Mouse (Mus musculus) brain, embryonic 14.5 days (tissue): ENCODE measurements around the gene Tmem238l.

ENCODE experiments used
- CTCF ChIP-seq: fragments of 200-500 bp; IDR thresholded peaks from 2 replicates; pipeline ENCODE4 v1.5.1; 2012; ENCODE audit warnings: inconsistent platforms, mild to moderate bottlenecking, moderate library complexity, borderline replicate concordance; ENCODE audit not compliant: insufficient read depth, insufficient read length; ENCODE audit errors: extremely low read depth
- POLR2A ChIP-seq: fragments of 200-500 bp; IDR thresholded peaks from 2 replicates; pipeline ENCODE4 v1.6.1; 2012; ENCODE audit warnings: mild to moderate bottlenecking, inconsistent platforms, borderline replicate concordance; ENCODE audit not compliant: poor library complexity, insufficient read depth, insufficient read length, severe bottlenecking; ENCODE audit errors: extremely low read depth

GRCm38 (mm10) chr11:66983422-66984164, 27.2 kb downstream of the Tmem238l start:
- no peak for TF ChIP-seq CTCF
- TF ChIP-seq POLR2A = no peak
